Mouse (Mus musculus) embryo, embryonic 10.5 days (tissue): ENCODE data around the gene Hmgb3.
"Not testable (repeated sequence)": the region's sequence is repeated elsewhere in the genome, so short reads cannot be mapped to it uniquely, and the experiment has no call there.

Experiments
- DNase-seq: peaks from one replicate; pipeline ENCODE4 v3.0.0-alpha.2; 2015; ENCODE audit warnings: low spot score

Hmgb3 gene

DNA sequence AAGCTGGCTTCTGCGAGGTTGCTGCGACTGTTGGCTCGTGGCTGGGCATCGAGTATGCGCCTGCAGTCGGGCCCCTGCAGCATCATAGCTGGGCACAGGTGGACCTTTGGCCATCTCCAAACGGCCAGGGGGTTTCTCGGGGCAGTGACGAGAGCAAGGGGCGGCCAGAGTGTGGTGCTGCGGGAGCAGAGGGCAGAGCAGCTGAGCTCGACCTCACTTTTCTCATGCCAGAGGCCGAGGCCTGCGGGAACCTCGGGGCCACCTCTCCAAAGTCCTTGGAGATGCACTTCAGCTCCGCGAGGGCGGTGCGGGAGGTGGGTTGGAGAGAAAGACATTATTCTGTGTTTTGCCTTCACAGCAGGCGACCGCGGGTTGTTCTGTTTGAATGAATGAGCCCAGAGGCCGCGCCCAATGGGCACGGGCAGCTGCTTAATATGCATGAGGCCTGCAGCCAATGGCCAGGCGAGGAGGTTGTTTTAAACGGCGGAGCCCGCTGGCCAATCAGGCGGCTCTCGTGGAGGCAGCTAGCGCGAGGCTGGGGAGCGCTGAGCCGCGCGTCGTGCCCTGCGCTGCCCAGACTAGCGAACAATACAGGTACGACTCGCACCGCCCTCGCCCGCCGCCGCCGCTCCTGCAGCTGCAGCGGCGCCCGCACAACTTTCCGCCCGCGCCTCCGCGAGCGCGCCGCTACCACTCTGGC, at the start of gene Hmgb3:
Gene Hmgb3 (plus strand): TSS at position 504 of the 700 bp plus-strand sequence.
- DNase-seq = peak; percentile 90

DNA sequence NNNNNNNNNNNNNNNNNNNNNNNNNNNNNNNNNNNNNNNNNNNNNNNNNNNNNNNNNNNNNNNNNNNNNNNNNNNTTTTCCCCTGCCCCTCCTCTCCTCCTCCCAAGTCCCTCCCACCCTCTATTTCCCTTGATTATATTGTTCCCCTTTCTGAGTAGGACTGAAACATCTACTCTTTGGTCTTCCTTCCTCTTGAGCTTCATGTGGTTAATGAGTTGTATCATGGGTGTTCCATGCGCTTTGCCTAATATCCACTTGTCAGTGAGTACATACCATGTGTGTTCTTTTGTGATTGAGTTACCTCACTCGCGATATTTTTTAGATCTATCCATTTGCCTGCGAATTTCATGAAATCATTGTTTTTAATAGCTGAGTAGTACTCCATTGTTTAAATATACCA, 49.1 kb upstream of the Hmgb3 start:
- DNase-seq = not testable (repeated sequence)

DNA sequence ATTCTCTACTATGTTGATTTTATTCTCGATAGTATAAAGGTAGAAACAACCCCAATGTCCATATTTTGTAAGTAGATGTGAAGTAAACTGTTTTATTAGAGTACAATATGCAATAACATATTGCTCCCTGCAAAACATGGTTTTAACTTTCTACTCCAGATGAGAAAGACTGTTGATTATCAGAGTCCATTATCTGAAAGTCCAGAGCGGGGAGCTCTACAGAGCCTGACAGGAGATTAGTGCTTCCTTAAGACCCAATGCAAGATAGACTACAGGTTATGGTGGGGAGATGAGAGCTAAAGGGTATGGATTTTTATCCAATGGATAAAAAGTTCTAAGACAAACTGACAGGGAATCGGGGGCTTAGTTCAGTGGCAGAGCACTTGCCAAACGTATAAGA, 36.5 kb upstream of the Hmgb3 start:
- DNase-seq = no peak

DNA sequence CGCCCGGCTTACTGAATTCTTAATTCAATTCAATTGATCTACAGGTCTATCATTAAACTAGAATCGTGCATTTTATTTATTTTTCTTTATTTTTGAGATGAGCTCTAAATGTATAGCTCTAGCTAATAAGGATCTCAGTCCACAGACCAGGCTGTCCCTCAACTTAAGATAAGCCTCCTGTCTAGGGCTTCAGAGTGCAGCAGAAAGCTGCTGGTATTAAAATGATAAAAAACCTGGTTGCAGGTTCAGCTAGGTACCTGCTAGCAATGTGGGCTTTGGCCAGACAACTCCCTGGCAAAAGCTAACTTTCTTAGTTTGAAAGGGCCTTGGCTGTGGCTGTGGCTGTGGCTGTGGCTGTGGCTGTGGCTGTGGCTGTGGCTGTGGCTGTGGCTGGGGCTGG, 32.8 kb upstream of the Hmgb3 start:
- no peak for DNase-seq

DNA sequence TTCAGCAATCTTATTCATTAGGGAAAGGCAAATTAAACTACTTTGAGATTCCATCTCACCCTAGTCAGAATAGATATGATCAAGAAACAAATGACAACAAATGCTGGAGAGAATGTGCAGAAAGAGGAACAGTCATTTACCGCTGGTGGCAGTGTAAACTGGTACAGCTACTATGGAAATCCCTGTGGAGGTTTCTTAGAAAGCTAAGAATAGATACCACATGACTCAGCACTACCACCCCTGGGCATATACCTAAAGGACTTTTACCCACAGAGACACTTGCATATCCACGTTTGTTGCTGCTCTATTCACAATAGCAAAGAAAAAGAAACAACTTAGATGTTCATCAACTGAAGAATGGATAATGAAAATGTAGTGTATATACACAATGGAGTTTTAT, 31.4 kb upstream of the Hmgb3 start:
- DNase-seq = no peak

DNA sequence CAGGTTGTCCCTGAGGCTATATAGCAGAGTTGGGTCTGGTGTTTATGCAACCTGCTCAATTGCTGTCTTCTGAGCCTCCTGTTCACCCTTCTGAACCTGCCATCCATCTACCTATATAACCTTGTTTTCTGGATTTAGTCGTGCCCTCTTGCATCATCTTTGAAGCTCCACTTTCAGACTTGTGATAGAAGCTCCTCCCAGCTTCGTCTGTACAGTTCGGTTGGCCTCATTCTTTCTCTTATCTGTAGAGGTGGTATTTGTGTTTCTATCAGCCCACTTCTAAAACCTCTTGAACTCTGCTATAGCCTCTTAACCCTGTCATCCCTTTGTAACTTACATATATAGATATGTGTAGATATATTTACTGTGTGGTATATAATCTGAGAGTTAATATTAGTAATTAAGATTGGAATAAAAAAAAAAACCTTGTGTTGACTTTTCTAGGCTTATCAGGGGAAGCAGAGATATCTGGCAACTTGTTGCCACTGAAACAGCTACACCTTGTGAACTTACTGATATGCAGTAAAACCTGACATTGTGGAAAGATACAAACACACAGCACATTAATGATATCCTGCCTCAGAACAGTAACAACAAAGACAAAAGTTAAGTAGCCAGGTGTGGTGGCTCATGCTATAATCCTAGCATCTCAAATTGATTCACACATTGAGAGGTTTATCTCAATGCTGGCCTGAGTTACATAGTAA, 30.0 kb upstream of the Hmgb3 start:
- DNase-seq = no peak

DNA sequence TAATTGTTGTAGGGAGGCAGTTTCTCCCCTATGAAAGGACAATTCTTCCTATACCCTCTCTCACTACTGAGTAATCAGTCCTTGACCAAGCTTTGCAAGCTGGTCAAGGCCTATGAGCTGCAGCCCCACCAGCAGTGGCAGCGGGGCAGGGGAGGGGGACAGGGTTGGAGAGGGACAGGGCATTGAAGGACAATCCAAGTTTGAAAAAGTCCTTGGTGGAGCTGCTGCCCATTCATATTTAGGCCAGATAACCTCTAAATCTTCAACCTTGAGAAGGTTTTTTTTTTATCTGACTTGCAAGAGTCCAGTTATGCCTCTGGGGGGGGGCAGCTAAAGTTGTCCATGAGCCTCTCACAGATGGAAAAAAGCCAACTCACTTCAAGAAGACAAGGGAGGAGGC, 28.3 kb upstream of the Hmgb3 start:
- no peak for DNase-seq

DNA sequence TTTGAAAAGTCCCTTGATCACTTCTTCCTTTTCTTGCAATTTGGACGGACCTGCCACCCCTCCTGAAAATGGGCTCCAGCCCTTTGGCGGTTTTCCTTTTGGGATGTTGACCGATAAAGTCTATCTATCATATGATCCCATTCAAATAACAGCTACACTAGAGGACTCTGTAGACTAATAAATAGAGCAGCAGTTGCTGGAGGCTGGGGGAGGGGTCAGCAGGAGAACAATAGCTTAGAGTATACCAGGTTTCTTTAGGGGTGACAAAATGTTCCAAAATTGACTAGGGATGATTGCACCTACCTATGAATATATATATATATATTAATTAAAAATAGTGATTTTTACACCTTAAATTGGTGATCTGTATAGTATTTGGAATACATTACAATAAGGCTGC, 27.6 kb upstream of the Hmgb3 start:
- no peak for DNase-seq

DNA sequence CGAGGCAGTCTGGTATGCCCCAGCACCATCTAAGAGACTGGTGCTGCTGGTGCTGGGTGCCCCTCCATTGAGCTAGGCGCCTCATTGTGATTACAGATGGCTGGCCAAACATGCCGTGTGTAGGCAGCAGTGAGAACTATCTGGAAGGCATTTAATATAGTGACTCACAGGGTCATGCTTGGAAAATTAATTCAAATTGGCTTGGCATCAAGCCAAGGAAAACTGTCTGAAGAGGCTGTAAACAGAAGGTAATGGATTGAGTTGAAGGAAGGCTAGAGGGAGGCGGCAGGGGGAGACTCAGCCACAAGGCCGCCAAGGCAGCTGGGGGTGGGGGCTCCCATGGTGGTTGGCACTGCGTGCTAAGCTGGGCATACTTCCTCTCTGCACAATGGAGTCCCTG, 27.1 kb upstream of the Hmgb3 start:
- no peak for DNase-seq

DNA sequence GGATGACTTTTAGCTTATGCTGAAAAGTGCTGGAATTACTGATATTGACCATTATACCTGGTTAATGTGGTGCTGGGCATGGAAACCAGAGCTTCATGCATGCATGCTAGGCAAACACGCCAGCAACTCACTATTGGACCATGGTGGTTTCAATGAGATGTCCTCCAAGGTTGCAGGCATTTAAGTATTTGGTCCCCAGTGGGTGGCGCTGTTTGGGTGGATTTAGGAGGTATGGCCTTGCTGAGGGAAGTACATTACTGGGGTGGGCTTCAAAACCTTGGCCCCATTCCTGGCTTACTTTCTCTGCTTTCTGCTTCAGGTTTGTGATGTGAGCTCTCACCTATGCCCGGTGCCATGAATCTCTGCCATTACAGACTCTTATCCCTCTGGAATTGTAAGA, 23.1 kb upstream of the Hmgb3 start:
- no peak for DNase-seq

DNA sequence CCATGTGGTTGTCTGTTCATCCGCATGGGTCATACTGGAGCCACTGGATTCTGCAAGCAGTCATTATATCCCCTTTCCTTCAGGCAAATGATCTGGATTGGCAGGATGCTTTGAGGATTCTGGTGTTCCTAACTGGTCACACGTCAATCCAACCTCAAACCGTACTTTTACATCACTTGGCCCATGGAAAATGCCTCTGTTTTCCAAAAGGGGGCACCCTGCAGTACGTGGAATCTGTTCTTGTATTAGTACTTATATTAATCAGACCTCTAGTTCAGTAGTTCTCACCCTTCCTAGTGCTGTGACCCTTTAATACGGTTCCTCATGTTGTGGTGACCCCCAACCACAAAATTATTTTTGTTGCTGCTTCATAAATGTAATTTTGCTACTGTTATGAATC, 21.6 kb upstream of the Hmgb3 start:
- no peak for DNase-seq

DNA sequence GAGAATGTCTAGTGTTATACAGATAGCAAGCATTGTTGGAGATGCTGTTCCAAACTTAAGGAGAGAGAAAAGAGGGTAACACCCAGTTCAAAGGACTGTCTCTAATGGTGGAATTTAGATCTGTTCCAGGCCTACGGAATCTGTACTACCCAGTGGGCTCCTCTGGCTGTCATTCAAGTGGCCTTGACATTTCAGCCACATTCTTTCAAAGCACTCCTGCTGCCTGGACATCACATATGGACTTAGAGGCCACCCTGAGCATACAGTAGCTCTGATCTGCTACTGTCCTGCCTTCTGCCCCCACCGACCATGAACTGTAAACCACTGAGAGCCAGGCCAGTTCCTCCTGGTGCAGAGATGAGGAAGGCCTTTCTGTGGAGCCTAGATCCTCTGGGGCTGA, 17.9 kb upstream of the Hmgb3 start:
- no peak for DNase-seq

DNA sequence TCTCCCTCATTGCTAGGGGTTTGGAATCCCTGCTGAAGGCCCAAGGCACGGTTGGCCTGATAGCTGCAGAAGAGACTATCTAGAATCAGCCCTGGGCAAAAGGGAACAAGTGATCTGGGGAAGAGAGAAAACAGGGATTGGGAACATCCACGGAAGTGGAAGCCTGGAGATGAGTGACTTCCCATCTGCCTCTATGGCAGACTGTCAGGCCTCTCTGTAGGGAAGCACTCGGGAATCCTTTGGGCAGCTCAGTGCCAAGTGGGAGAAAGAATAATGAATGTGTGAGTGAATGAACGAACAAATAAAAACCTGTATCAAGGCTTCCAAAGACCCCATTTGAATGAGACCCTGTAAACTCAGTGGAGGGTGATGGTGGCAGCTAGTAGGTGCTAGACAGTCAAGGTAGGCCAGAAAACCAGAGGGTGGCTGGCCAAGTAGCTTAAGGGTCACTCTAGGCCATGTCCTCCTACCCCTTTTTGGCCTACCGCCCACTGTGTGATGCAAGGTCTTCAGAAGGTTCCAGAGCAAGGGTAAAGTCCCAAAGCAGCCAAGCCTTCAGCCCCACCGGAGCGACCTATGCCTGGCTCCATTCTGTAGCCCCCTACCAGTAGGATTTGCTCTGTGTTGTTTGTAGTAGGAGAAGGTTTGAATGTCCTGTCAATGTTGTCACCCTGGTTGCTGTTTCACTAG, 14.8 kb upstream of the Hmgb3 start:
- DNase-seq = no peak

DNA sequence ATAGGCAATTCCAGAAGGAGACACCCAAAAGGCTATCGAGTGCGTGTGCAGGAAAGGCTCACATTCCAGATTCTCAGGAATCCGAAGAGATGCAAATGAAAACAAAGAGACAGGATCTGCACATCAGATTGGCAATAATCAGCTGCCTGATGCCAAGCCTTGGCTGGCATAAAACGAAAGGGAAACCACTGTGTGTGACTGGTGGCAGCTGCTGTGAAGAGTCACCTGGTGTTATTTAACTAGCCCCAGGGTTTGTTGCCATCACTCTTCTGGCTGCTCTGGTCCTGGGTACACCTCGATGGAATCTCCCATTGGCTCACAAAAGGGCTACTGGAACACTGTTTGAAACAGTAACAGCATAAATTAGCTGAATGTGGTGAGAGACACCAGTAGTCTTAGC, 11.0 kb upstream of the Hmgb3 start:
- DNase-seq = no peak

DNA sequence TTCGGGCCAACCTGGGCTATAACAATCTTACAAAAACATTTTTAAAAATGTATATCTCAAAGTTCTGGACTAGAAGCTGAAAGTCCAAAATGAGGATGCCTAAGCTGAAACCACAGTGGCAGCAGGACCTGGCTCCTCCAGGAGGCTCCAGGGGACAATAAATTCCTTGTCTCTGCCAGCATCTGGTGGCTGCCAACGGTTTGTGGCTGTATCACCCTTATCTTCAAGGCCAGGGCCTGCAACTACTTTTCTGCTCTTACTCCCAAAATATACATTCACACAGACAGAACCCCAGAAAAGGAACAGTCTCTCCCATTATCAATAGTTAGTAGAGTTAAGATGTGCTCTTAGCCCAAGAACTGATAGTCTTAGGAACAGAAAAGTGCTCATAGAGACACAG, 10.6 kb upstream of the Hmgb3 start:
- DNase-seq = no peak

DNA sequence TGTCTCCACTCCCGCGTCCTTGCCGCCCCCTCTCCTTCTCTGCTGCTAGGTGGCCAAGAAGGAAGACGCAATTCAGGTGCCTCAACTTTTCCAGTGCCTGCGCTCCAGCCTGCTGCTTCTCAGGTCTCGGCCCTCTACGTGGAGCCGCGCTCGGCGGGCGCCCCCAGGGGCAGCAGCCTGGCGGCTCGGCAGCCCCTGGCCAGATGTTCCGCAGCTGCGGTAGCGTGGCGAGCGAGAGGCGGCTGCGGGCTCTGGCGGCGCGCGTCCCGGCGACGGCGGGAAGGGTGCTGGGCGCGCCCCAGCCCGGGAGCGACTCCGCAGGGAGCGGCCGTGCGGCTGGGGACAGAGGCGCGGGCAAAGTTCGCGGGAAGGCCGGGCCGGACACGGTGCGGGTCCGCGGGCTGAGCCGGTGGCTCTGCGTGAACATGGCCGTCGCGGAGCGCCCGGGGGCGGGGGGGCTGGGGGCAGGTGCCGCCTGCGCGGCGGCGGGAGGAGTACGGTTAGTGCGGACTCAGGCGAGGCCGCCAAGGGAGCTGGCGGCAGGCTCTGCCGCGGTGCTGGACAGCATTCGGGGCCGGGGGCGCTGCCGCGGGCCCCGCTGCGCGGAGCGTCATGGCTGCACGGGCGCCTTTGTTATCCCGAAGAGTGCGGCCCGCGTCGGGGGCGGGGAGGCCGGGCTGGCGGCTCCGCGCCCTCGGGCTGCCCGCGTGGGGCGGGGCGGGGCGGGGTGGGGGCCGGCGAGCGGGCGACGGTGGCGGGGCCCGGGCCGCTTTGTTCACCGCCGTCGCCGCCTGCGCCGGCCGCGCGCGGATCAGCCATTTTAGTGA, 610 bp downstream of the Hmgb3 start:
- peak; percentile 22 for DNase-seq

DNA sequence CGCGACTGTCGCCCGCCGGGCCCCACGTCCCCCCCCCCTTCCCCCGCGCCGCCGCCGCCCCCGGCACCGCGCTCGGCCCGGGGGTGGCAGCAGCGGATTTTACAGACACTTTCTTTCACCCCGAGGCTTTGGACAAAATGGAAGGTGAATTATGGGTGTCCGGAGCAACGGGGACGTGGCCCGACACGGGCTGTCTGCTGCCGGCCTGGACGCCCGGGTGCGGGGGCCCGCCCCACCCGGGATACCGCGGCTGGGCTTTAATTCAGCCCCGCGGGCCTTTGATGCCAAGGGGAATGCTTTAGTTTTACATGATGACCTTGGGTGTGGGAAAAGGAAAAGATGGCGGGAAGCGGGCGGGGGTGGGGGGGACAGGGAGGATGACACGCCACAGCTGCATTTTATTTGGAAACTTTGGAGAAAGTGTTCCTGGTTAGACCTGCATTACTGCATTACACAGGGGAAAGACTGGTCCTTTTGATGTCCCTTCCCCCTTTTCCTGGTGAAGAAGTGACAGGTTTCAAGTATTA, 1.3 kb downstream of the Hmgb3 start:
- DNase-seq = peak; percentile 27

DNA sequence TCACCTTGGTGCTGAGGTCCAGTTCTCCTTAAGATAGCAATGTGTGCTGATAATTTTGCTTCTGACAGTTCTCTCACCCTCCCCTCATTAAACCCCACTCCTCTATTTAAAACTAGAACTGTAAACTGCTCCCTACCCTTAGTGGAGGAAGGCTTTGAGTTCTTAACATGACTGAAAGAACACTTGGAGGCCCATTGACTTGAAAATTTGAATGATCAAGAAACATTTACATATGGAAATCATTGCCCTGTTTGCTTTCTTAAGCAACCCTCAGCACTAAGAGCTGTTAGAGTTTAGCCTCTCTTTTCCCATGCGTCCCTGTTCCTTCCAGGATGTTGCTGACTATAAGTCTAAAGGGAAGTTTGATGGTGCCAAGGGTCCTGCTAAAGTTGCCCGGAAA, 3.6 kb downstream of the Hmgb3 start:
- DNase-seq = no peak

DNA sequence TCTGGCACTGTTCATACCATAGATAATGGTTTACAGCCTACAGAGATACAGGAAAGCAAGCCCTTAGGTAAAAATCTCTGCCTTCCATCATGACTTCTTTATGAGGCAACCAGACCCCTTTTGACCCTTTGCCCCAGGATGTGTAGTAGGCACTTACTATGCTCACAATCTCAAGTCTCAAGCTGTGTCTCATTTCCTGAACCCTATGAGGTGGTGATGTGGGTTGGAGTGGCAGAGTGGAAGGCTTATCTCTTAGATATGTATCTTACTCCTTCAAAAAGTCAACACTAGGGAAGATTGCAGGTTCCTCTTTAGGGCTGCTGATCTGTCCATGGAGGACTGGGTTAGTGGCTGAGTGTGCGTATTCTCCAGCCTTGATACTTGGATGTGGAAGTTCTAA, 5.1 kb downstream of the Hmgb3 start:
- DNase-seq = no peak

DNA sequence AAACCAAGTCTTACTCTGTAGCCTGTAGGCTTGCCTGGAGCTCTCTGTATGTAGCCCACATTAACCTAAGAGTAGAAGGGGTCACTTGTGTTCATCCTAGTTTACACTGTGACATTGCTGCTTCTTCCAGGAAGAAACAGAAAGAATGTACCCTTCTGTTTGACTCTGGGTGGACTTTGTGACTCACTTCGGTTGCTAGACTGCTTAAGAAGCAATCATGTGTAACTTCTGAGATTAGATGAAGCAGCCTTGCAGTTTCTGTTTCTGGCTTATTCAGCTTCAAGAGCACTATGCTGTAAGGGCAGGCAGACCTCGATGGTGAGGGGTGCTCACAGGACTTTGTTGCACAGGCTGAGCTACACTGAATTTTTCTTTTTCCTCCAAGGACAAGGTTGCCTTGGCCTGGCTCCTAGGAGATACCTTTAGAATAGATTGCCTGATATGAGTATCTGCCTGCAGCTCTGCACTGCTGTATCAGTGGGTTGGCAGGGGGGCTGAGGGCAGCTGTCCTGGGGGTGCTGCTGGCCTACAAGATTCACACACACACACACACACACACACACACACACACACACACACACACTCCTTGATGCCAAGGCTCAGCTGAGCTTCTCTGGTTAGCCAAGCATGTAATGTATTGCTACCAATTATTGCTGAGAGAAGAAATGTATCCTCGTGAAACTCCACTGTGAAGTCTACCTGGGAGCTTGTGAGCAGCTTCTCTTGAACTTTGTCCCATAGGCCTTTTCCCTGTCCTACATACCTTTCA, 17.6 kb downstream of the Hmgb3 start:
- DNase-seq = no peak

DNA sequence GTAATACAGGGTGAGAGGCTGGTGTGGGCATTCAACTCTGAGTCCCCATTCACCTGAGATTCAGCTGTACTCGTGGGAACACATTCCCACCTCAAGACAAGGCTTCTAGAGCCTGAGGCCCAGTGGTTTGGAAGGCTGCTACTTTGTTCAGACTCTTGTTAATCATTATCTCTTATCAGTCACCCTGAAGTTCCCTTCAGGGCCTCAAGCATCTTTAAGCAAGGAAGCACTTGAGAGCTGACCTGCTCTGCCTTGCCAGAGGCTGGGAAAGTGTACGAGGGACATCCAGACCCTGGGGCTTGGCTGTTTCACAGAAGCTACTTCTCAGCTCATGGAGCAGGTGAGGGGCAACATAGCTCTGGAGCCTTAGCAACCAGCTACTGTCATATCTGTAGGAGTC, 19.8 kb downstream of the Hmgb3 start:
- DNase-seq = no peak

DNA sequence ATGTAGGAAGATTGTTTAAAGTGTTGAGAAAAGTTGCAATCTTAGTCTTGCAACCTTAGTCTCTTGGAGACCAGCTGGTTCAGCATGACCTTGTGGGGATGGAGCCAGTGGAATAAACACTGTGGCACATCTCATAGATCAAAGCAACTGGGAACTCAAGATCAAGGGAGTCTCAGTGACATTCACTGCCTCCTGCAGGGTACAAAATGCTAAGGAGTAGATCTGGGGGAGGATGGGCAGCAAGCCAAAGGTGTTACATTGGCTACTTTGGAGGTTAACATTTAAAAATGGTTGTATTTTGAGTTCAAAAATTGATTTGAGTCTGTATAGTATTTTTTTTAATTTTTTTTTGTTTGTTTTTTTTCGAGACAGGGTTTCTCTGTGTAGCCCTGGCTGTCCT, 33.5 kb downstream of the Hmgb3 start:
- no peak for DNase-seq
